Mouse (Mus musculus) hindbrain, embryonic 11.5 days (tissue): ENCODE data around the gene AC161166.1. TPM values are rescaled to one million over a fixed set of nuclear protein-coding genes. Genes with fewer than 3 reads are reported as not detected.

ENCODE experiments used
- ATAC-seq: fragments of 200-750 bp; cut with Nextera tagmentation; 2 replicates; pipeline ENCODE4 v1.8.0; 2017; ENCODE audit warnings: mild to moderate bottlenecking, moderate TSS enrichment, moderate library complexity; ENCODE audit not compliant: low FRiP score
- DNase-seq: peaks from one replicate; pipeline ENCODE4 v3.0.0-alpha.2; 2015; ENCODE audit warnings: low spot score
- H3K27ac ChIP-seq: fragments of 300-500 bp; sonication (generic); 2 replicates; pipeline ENCODE4 v1.5.1; 2014; ENCODE audit warnings: mild to moderate bottlenecking, low read depth, low read length
- H3K27me3 ChIP-seq: fragments of 300-500 bp; sonication (generic); 2 replicates; pipeline ENCODE4 v1.6.1; 2014; ENCODE audit warnings: mild to moderate bottlenecking, low read length, moderate library complexity, mixed read lengths; ENCODE audit not compliant: control insufficient read depth, insufficient read depth
- H3K36me3 ChIP-seq: fragments of 300-500 bp; sonication (generic); 2 replicates; pipeline ENCODE4 v1.6.1; 2014; ENCODE audit warnings: mild to moderate bottlenecking, low read length, moderate library complexity, mixed read lengths; ENCODE audit not compliant: control insufficient read depth, insufficient read depth
- H3K4me1 ChIP-seq: fragments of 300-500 bp; sonication (generic); replicated peaks from 2 replicates; pipeline ENCODE4 v1.6.1; 2014; ENCODE audit warnings: low read length, mixed read lengths; ENCODE audit not compliant: control insufficient read depth, insufficient read depth
- H3K4me2 ChIP-seq: fragments of 300-500 bp; sonication (generic); replicated peaks from 2 replicates; pipeline ENCODE4 v1.6.1; 2014; ENCODE audit warnings: mild to moderate bottlenecking, low read depth, low read length
- H3K4me3 ChIP-seq: fragments of 300-500 bp; sonication (generic); 2 replicates; pipeline ENCODE4 v1.5.1; 2014; ENCODE audit warnings: low read depth, low read length
- H3K9ac ChIP-seq: fragments of 300-500 bp; sonication (generic); 2 replicates; pipeline ENCODE4 v1.6.1; 2014; ENCODE audit warnings: low read depth, low read length
- H3K9me3 ChIP-seq: fragments of 300-500 bp; sonication (generic); 2 replicates; pipeline ENCODE4 v1.6.1; 2016; ENCODE audit warnings: low read length; ENCODE audit not compliant: control insufficient read depth
- WGBS: fragments of 180-500 bp; shearing (Covaris S2); extraction: QIAGEN DNeasy Blood & Tissue Kit; methylation state at CpG from one replicate; pipeline ENCODE4 v1.1.7; 2014; 5-methylcytosine and 5-hydroxymethylcytosine counted together
- polyA plus RNA-seq: library from polyadenylated mRNA; unstranded; fragments of >200 nt; fragmentation: Nextera tagmentation; extraction: Ambion mirVana; gene quantifications from 2 replicates; pipeline ENCODE4 v1.2.1, GENCODE M21; 2014

Gene AC161166.1
- polyA plus RNA-seq, 1 experiment from 2014 or later, result 0.90 TPM

GRCm38 (mm10) chr7:24539686-24540085, 27.4 kb upstream of the AC161166.1 start:
- DNase-seq (no peak), ATAC-seq (no peak)
- H3K4me1 ChIP-seq, result no peaks in the 10 kb centered on the region
- no peaks in the 10 kb centered on the region for H3K36me3 ChIP-seq
- no peak overlapping the region for H3K9ac ChIP-seq
- no peaks in the 10 kb centered on the region for H3K27me3 ChIP-seq
- H3K9me3 ChIP-seq, result no peaks in the 10 kb centered on the region
- H3K4me3 ChIP-seq, result no peak overlapping the region
- H3K4me2 ChIP-seq, result no peak overlapping the region
- WGBS, result 91% methylated on average over 4 of the region's 4 CpGs
- H3K27ac ChIP-seq, result no peak overlapping the region

GRCm38 (mm10) chr7:24538701-24539100, 26.4 kb upstream of the AC161166.1 start:
- H3K9ac ChIP-seq, result no peak overlapping the region
- no peak overlapping the region for H3K4me3 ChIP-seq
- 81% methylated on average over 5 of the region's 5 CpGs for WGBS
- H3K4me1 ChIP-seq, result peaks cover 4% of the 10 kb centered on the region; the same call in 1 of the 2 replicates
- no peak overlapping the region for H3K27ac ChIP-seq
- 0 out of 2 replicates have a peak, but pooled peaks cover 3% of the 10 kb centered on the region for H3K36me3 ChIP-seq
- ATAC-seq (no peak), DNase-seq (no peak)
- no peak overlapping the region for H3K4me2 ChIP-seq
- no peaks in the 10 kb centered on the region for H3K9me3 ChIP-seq
- peaks cover 4% of the 10 kb centered on the region; the same call in 1 of the 2 replicates for H3K27me3 ChIP-seq

- H3K4me1 ChIP-seq, result peaks cover 6% of the 10 kb centered on the region; the same call in 1 of the 2 replicates
- 55% methylated on average over 5 of the region's 5 CpGs for WGBS
- no peak overlapping the region for H3K9ac ChIP-seq
Measured at GRCm38 (mm10) chr7:24538154-24538553, 25.9 kb upstream of the AC161166.1 start.

GRCm38 (mm10) chr7:24537591-24537990, 25.3 kb upstream of the AC161166.1 start:
- Histone ChIP-seq H3K4me2 (no peak overlapping the region), H3K36me3 (0 out of 2 replicates have a peak, but pooled peaks cover 3% of the 10 kb centered on the region), H3K27me3 (peaks cover 10% of the 10 kb centered on the region), H3K9ac (no peak overlapping the region), H3K4me1 (peaks cover 6% of the 10 kb centered on the region; the same call in 1 of the 2 replicates), H3K27ac (no peak overlapping the region), H3K4me3 (no peak overlapping the region), H3K9me3 (no peaks in the 10 kb centered on the region)
- DNase-seq (no peak), ATAC-seq (no peak)
- 88% methylated on average over 5 of the region's 5 CpGs for WGBS

More at GRCm38 (mm10) chr7:24538154-24538553, 25.9 kb upstream of the AC161166.1 start:
- ATAC-seq (no peak), DNase-seq (no peak)
- Histone ChIP-seq H3K4me2 (no peak overlapping the region), H3K27me3 (peaks cover 8% of the 10 kb centered on the region), H3K36me3 (0 out of 2 replicates have a peak, but pooled peaks cover 3% of the 10 kb centered on the region), H3K4me3 (no peak overlapping the region), H3K9me3 (no peaks in the 10 kb centered on the region), H3K27ac (no peak overlapping the region)

GRCm38 (mm10) chr7:24537081-24537480, 24.8 kb upstream of the AC161166.1 start:
- WGBS, result 80% methylated on average over 4 of the region's 4 CpGs
- no peak overlapping the region for H3K4me3 ChIP-seq
- H3K4me1 ChIP-seq, result peaks cover 6% of the 10 kb centered on the region; the same call in 1 of the 2 replicates

GRCm38 (mm10) chr7:24534301-24534700, 22.0 kb upstream of the AC161166.1 start:
- Histone ChIP-seq H3K4me3 (no peak overlapping the region), H3K27ac (no peak overlapping the region), H3K9ac (no peak overlapping the region), H3K9me3 (no peaks in the 10 kb centered on the region), H3K36me3 (0 out of 2 replicates have a peak, but pooled peaks cover 3% of the 10 kb centered on the region), H3K4me2 (no peak overlapping the region; the same call in 1 of the 2 replicates), H3K27me3 (peaks cover 10% of the 10 kb centered on the region), H3K4me1 (peaks cover 6% of the 10 kb centered on the region; the same call in 1 of the 2 replicates)
- no peak for DNase-seq
- WGBS, result 21% methylated on average over 18 of the region's 19 CpGs
- no peak for ATAC-seq

More at GRCm38 (mm10) chr7:24537081-24537480, 24.8 kb upstream of the AC161166.1 start:
- H3K27me3 ChIP-seq, result peaks cover 10% of the 10 kb centered on the region
- ATAC-seq (no peak), DNase-seq (no peak)
- no peaks in the 10 kb centered on the region for H3K9me3 ChIP-seq
- H3K36me3 ChIP-seq, result 0 out of 2 replicates have a peak, but pooled peaks cover 3% of the 10 kb centered on the region
- no peak overlapping the region for H3K4me2 ChIP-seq
- no peak overlapping the region for H3K9ac ChIP-seq
- H3K27ac ChIP-seq, result no peak overlapping the region

GRCm38 (mm10) chr7:24533806-24534205, 21.6 kb upstream of the AC161166.1 start:
- no peak overlapping the region; the same call in 1 of the 2 replicates for H3K4me2 ChIP-seq
- no peaks in the 10 kb centered on the region for H3K9me3 ChIP-seq
- peaks cover 10% of the 10 kb centered on the region for H3K27me3 ChIP-seq
- no peak for ATAC-seq
- 0 out of 2 replicates have a peak, but pooled peaks cover 3% of the 10 kb centered on the region for H3K36me3 ChIP-seq
- no peak overlapping the region for H3K27ac ChIP-seq
- peak; percentile 31 for DNase-seq
- H3K9ac ChIP-seq, result no peak overlapping the region
- H3K4me3 ChIP-seq, result no peak overlapping the region
- H3K4me1 ChIP-seq, result peaks cover 6% of the 10 kb centered on the region; the same call in 1 of the 2 replicates
- WGBS, result 17% methylated on average over 39 of the region's 42 CpGs

- H3K4me1 ChIP-seq, result peaks cover 6% of the 10 kb centered on the region; the same call in 1 of the 2 replicates
- no peak overlapping the region for H3K9ac ChIP-seq
- H3K36me3 ChIP-seq, result 0 out of 2 replicates have a peak, but pooled peaks cover 3% of the 10 kb centered on the region
- DNase-seq (peak; percentile 35), ATAC-seq (no peak)
- no peak overlapping the region for H3K27ac ChIP-seq
- H3K4me3 ChIP-seq, result 0 out of 2 replicates have a peak overlapping the region, but pooled peaks have one; percentile 6
- H3K4me2 ChIP-seq, result peak overlapping the region; percentile 5; the same call in 1 of the 2 replicates
- WGBS, result 63% methylated on average over 28 of the region's 28 CpGs
- no peaks in the 10 kb centered on the region for H3K9me3 ChIP-seq
- H3K27me3 ChIP-seq, result peaks cover 10% of the 10 kb centered on the region
Measured at GRCm38 (mm10) chr7:24533031-24533571, 20.8 kb upstream of the AC161166.1 start.
